Mouse (Mus musculus) heart, embryonic 11.5 days (tissue): ENCODE measurements around the gene Hs6st1. TPM values are rescaled to one million over a fixed set of nuclear protein-coding genes. Genes with fewer than 3 reads are reported as not detected.

Experiments
- ATAC-seq: fragments of 200-750 bp; cut with Nextera tagmentation; replicated peaks from 2 replicates; pipeline ENCODE4 v1.8.0; 2017; ENCODE audit warnings: moderate library complexity; ENCODE audit not compliant: insufficient number of reproducible peaks, low FRiP score, low TSS enrichment
- H3K27ac ChIP-seq: fragments of 300-500 bp; sonication (generic); 2 replicates; pipeline ENCODE4 v1.5.1; 2014; ENCODE audit warnings: mild to moderate bottlenecking, low read depth, low read length
- H3K27me3 ChIP-seq: fragments of 300-500 bp; sonication (generic); 2 replicates; pipeline ENCODE4 v1.6.1; 2014; ENCODE audit warnings: mild to moderate bottlenecking, low read length, mixed read lengths; ENCODE audit not compliant: control insufficient read depth, insufficient read depth
- H3K36me3 ChIP-seq: fragments of 300-500 bp; sonication (generic); 2 replicates; pipeline ENCODE4 v1.6.1; 2014; ENCODE audit warnings: mild to moderate bottlenecking, low read length, moderate library complexity, mixed read lengths; ENCODE audit not compliant: control insufficient read depth, insufficient read depth
- H3K4me1 ChIP-seq: fragments of 300-500 bp; sonication (generic); 2 replicates; pipeline ENCODE4 v1.6.1; 2014; ENCODE audit warnings: low read length; ENCODE audit not compliant: control insufficient read depth, insufficient read depth
- H3K4me2 ChIP-seq: fragments of 300-500 bp; sonication (generic); 2 replicates; pipeline ENCODE4 v1.6.1; 2014; ENCODE audit warnings: mild to moderate bottlenecking, moderate library complexity
- H3K4me3 ChIP-seq: fragments of 300-500 bp; sonication (generic); 2 replicates; pipeline ENCODE4 v1.5.1; 2014; ENCODE audit warnings: low read depth, low read length
- H3K9ac ChIP-seq: fragments of 300-500 bp; sonication (generic); 2 replicates; pipeline ENCODE4 v1.6.1; 2014; ENCODE audit warnings: mild to moderate bottlenecking, low read depth, low read length, moderate library complexity
- H3K9me3 ChIP-seq: fragments of 300-500 bp; sonication (generic); replicated peaks from 2 replicates; pipeline ENCODE4 v1.6.1; 2016; ENCODE audit warnings: low read length; ENCODE audit not compliant: control insufficient read depth
- WGBS: fragments of 180-500 bp; shearing (Covaris S2); extraction: QIAGEN DNeasy Blood & Tissue Kit; methylation state at CpG from one replicate; pipeline ENCODE4 v1.1.7; 2014; ENCODE audit not compliant: insufficient replicate concordance; 5-methylcytosine and 5-hydroxymethylcytosine counted together
- polyA plus RNA-seq: library from polyadenylated mRNA; unstranded; fragments of >200 nt; fragmentation: Nextera tagmentation; extraction: Ambion mirVana; gene quantifications from 2 replicates; pipeline ENCODE4 v1.2.1, GENCODE M21; 2014

Hs6st1 gene
- polyA plus RNA-seq, 1 experiment from 2014 or later: 12.6 TPM

GRCm38 (mm10) chr1:36074197-36074596, 6.0 kb downstream of the Hs6st1 start:
- H3K9ac ChIP-seq: no peak overlapping the region
- H3K27me3 ChIP-seq: no peaks in the 10 kb centered on the region
- H3K9me3 ChIP-seq: no peaks in the 10 kb centered on the region
- H3K27ac ChIP-seq: peak overlapping the region; percentile 22; the same call in 1 of the 2 replicates
- 88% methylated on average over 4 of the region's 5 CpGs for WGBS
- no peak overlapping the region for H3K4me3 ChIP-seq
- H3K36me3 ChIP-seq: 0 out of 2 replicates have a peak, but pooled peaks cover 2% of the 10 kb centered on the region
- no peak overlapping the region for H3K4me2 ChIP-seq
- no peak for ATAC-seq
- peaks cover 55% of the 10 kb centered on the region for H3K4me1 ChIP-seq

DNA sequence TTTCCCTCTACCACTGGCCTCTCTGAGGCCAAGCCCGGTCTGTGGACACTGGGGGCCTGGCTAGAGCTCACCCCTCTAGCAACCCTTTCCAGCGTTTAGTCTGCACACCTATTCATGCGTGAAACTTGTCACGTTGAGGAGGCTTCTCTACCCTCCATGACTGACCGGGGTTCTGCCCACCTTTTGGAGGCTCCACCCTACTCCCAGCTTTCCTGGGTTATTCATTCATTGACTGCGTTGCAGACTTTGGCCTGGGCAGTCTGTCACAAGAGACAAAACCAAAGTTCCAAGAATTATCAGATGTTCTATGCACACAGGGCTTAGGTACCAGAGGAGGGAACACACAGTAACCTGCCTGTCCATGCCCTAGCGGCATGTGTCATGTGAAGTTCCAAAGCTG, 6.8 kb downstream of the Hs6st1 start:
- Histone ChIP-seq H3K36me3 (peaks cover 2% of the 10 kb centered on the region; the same call in 1 of the 2 replicates), H3K9ac (no peak overlapping the region), H3K4me1 (peaks cover 52% of the 10 kb centered on the region), H3K4me3 (no peak overlapping the region), H3K9me3 (no peaks in the 10 kb centered on the region), H3K27ac (no peak overlapping the region), H3K4me2 (no peak overlapping the region), H3K27me3 (no peaks in the 10 kb centered on the region)
- ATAC-seq: no peak
- WGBS: 85% methylated on average over 7 of the region's 7 CpGs

DNA sequence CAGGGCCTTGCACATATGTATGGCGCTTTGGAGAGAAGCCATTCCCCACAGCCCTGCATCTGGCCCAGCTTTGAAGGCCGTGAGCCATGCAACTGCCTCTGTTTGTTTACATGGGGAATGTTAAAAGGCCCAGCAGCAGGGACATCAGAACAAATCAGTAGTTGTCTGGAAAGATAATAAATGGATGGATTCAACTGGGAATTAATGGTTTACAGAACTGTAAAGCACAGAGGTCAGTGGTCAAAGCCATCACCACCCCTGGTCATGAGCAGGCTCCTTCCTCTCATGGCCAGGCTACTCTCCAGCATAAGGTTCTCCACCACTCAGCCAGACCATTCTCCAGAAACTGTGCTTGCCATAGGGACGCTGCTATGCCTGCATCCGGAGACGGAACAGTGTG, 7.5 kb downstream of the Hs6st1 start:
- H3K4me2 ChIP-seq: no peak overlapping the region
- no peak overlapping the region for H3K4me3 ChIP-seq
- 84% methylated on average over 5 of the region's 5 CpGs for WGBS
- peaks cover 45% of the 10 kb centered on the region for H3K4me1 ChIP-seq
- H3K27me3 ChIP-seq: no peaks in the 10 kb centered on the region
- H3K9me3 ChIP-seq: no peaks in the 10 kb centered on the region
- H3K27ac ChIP-seq: no peak overlapping the region
- H3K36me3 ChIP-seq: peaks cover 2% of the 10 kb centered on the region; the same call in 1 of the 2 replicates
- no peak for ATAC-seq
- H3K9ac ChIP-seq: no peak overlapping the region

DNA sequence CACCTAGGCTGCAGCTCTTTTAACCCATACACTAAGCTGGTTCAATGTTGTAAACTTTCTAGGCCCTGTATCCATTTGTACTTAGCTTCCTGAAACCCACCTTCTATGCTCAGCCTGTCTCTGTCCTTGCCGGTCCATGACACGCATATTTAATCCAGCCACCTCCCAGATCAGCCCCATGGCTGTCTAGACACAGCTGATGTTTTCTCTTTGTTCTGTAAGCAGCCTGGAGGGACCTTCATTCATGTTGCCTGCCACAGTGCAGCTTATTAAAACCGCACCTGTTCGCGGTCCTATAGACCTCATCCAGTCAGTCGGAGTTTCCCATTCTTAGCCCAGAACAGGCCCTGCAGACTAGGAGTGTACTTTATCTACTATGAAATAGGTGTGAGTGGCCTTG, 8.9 kb downstream of the Hs6st1 start:
- Histone ChIP-seq H3K4me1 (peaks cover 32% of the 10 kb centered on the region), H3K27ac (no peak overlapping the region), H3K9ac (no peak overlapping the region), H3K4me2 (no peak overlapping the region), H3K36me3 (peaks cover 2% of the 10 kb centered on the region; the same call in 1 of the 2 replicates), H3K9me3 (no peaks in the 10 kb centered on the region), H3K27me3 (no peaks in the 10 kb centered on the region), H3K4me3 (no peak overlapping the region)
- ATAC-seq: no peak
- WGBS: 89% methylated on average over 6 of the region's 6 CpGs

GRCm38 (mm10) chr1:36078250-36078649, 10.1 kb downstream of the Hs6st1 start:
- no peak overlapping the region for H3K27ac ChIP-seq
- 92% methylated on average over 1 of the region's 1 CpGs for WGBS
- no peak overlapping the region for H3K9ac ChIP-seq
- H3K9me3 ChIP-seq: no peaks in the 10 kb centered on the region
- peaks cover 22% of the 10 kb centered on the region for H3K4me1 ChIP-seq
- H3K36me3 ChIP-seq: peaks cover 2% of the 10 kb centered on the region
- no peak overlapping the region for H3K4me3 ChIP-seq
- H3K27me3 ChIP-seq: no peaks in the 10 kb centered on the region
- H3K4me2 ChIP-seq: no peak overlapping the region
- ATAC-seq: no peak

- Histone ChIP-seq H3K4me2 (no peak overlapping the region), H3K4me1 (peaks cover 11% of the 10 kb centered on the region), H3K9me3 (no peaks in the 10 kb centered on the region), H3K27me3 (no peaks in the 10 kb centered on the region), H3K4me3 (no peak overlapping the region), H3K36me3 (peaks cover 2% of the 10 kb centered on the region), H3K27ac (no peak overlapping the region), H3K9ac (no peak overlapping the region)
- no peak for ATAC-seq
- WGBS: 66% methylated on average over 8 of the region's 8 CpGs
Measured at GRCm38 (mm10) chr1:36079679-36080078, 11.5 kb downstream of the Hs6st1 start.

DNA sequence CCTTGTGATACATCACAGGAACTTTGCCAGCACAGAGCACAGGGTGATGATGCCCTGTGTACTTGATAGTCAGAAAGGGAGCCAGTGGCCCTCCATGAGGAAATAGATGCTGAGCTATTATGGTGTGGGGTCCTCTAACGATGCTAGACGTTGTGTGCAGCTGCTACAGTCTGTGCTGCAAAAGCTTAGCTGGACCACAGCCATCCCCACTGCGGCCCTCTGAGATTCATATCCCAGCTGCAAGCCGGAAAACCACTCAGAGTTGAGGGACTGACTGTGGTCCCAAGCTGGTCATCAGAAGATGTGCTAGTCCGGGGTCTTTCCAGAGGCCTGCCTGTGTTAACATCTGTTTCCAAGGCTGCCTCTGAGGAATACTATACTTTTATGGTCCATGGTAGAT, 12.8 kb downstream of the Hs6st1 start:
- 87% methylated on average over 5 of the region's 5 CpGs for WGBS
- Histone ChIP-seq H3K4me3 (no peak overlapping the region), H3K27ac (no peak overlapping the region), H3K36me3 (peaks cover 6% of the 10 kb centered on the region), H3K4me2 (no peak overlapping the region), H3K9me3 (no peaks in the 10 kb centered on the region), H3K9ac (no peak overlapping the region), H3K27me3 (no peaks in the 10 kb centered on the region), H3K4me1 (peaks cover 9% of the 10 kb centered on the region)
- ATAC-seq: no peak

DNA sequence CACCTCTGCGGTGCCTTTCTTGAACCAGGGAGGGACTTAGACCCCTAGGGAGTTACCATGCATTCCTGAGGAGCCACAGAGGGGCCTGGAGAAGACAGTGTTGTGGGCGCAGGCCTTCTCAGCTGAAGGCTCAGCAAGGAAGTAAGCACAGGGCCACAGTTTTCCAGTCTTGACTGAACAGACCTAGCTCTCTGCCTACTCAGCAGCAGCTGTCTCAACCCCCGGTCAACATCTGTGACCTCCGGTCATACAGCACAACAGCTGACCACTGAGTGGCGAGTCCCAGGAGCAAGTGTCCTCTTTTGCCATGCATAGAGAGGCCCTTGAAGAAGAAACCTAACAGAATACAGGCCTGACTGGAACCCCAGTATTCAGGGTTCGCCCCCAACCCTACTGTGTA, 14.0 kb downstream of the Hs6st1 start:
- Histone ChIP-seq H3K9ac (no peak overlapping the region), H3K4me1 (peaks cover 5% of the 10 kb centered on the region; the same call in 1 of the 2 replicates), H3K27me3 (no peaks in the 10 kb centered on the region), H3K27ac (no peak overlapping the region), H3K9me3 (no peaks in the 10 kb centered on the region), H3K4me2 (no peak overlapping the region), H3K36me3 (peaks cover 9% of the 10 kb centered on the region), H3K4me3 (no peak overlapping the region)
- no peak for ATAC-seq
- WGBS: 75% methylated on average over 6 of the region's 6 CpGs

DNA sequence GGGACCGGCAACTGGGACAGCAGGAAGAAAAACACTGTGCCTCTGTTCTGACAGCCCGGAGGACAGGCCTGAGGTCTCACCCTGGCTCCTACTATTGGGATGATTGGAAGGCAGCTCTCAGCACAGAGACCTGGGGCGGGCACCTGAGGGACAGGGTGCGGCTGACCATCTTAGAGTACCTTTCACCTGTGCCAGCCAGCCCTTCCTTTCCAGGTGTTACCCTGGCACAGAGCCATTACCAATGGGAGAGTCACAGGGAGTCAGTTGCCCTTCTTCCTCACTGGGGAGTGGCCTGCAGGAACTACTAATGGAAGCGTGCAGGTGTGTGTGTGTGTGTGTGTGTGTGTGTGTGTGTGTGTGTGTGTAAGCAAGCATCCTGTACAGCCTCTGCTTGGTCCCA, 15.4 kb downstream of the Hs6st1 start:
- peaks cover 9% of the 10 kb centered on the region for H3K36me3 ChIP-seq
- no peak overlapping the region for H3K27ac ChIP-seq
- no peak for ATAC-seq
- no peak overlapping the region for H3K4me3 ChIP-seq
- WGBS: 90% methylated on average over 5 of the region's 5 CpGs
- no peaks in the 10 kb centered on the region for H3K27me3 ChIP-seq
- no peak overlapping the region for H3K4me2 ChIP-seq
- no peaks in the 10 kb centered on the region for H3K9me3 ChIP-seq
- peaks cover 15% of the 10 kb centered on the region for H3K4me1 ChIP-seq
- no peak overlapping the region for H3K9ac ChIP-seq
